Mouse (Mus musculus) intestine, embryonic 15.5 days (tissue): ENCODE results near the gene Scrn1. TPM values are rescaled to one million over a fixed set of nuclear protein-coding genes. Genes with fewer than 3 reads are reported as not detected.

Source experiments
- ATAC-seq: fragments of 200-750 bp; cut with Nextera tagmentation; 2 replicates; pipeline ENCODE4 v1.8.0; 2017; ENCODE audit warnings: moderate TSS enrichment, moderate library complexity
- H3K27ac ChIP-seq: fragments of 300-500 bp; sonication (generic); 2 replicates; pipeline ENCODE4 v1.5.1; 2015; ENCODE audit warnings: mild to moderate bottlenecking, inconsistent platforms
- H3K27me3 ChIP-seq: fragments of 300-500 bp; sonication (generic); replicated peaks from 2 replicates; pipeline ENCODE4 v1.6.1; 2015; ENCODE audit warnings: inconsistent platforms
- H3K36me3 ChIP-seq: fragments of 300-500 bp; sonication (generic); 2 replicates; pipeline ENCODE4 v1.6.1; 2015; ENCODE audit warnings: inconsistent platforms
- H3K4me1 ChIP-seq: fragments of 300-500 bp; sonication (generic); replicated peaks from 2 replicates; pipeline ENCODE4 v1.6.1; 2015; ENCODE audit warnings: inconsistent platforms
- H3K4me2 ChIP-seq: fragments of 300-500 bp; sonication (generic); replicated peaks from 2 replicates; pipeline ENCODE4 v1.6.1; 2015; ENCODE audit warnings: mild to moderate bottlenecking, inconsistent platforms
- H3K4me3 ChIP-seq: fragments of 300-500 bp; sonication (generic); replicated peaks from 2 replicates; pipeline ENCODE4 v1.5.1; 2015; ENCODE audit warnings: inconsistent platforms
- H3K9ac ChIP-seq: fragments of 300-500 bp; sonication (generic); 2 replicates; pipeline ENCODE4 v1.6.1; 2015; ENCODE audit warnings: inconsistent platforms
- H3K9me3 ChIP-seq: fragments of 300-500 bp; sonication (generic); 2 replicates; pipeline ENCODE4 v1.6.1; 2016; ENCODE audit warnings: inconsistent platforms
- WGBS: fragments of 180-500 bp; shearing (Covaris S2); methylation state at CpG from one replicate; pipeline ENCODE4 v1.1.7; 2015; 5-methylcytosine and 5-hydroxymethylcytosine counted together
- polyA plus RNA-seq: library from polyadenylated mRNA; unstranded; fragments of >200 nt; fragmentation: Nextera tagmentation; extraction: Ambion mirVana; gene quantifications from 2 replicates; pipeline ENCODE4 v1.2.1, GENCODE M21; 2015

The Scrn1 gene
- polyA plus RNA-seq, 1 experiment from 2014 or later: 6.4 TPM

DNA sequence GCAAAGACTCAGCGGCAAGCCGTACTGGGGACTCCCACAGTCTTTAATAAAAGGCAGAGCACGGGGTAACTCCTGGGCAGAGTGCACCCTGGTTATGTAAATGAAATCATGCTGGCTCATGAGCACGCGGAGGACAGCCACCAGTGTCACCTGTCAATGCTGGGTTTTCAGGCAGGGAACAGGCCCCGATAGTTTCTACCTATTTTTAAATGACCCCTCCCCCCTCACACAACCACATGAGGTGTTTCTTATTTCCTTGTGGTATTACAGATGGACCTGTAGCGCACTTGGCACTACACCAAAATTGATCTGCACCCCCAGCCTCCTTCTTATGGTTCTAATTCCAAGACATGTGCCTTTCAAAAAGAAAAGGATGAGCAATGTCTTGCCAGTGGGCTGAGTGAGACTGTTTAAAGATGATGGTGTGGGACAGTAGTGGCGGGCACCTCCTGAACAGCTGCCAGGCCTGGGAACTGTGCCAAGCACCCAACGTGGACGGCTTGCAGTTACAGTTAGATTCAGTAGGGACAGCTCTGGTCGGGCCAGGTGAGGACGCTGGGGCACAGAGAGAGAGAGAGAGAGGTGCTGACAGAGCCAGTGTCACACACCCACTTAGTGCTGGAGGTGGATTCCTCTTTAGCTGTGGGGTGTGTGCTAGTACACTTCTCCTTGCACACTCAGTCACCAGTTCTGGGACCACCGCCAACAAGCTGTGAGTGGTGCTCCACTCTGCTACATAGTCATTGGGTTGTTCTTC, 105.2 kb downstream of the Scrn1 start:
- H3K27me3 ChIP-seq: no peaks in the 10 kb centered on the region
- H3K36me3 ChIP-seq: no peaks in the 10 kb centered on the region
- no peak overlapping the region for H3K4me3 ChIP-seq
- no peaks in the 10 kb centered on the region for H3K9me3 ChIP-seq
- H3K27ac ChIP-seq: no peak overlapping the region
- ATAC-seq: no peak
- H3K9ac ChIP-seq: no peak overlapping the region
- WGBS: 77% methylated on average over 13 of the region's 13 CpGs
- H3K4me2 ChIP-seq: no peak overlapping the region
- H3K4me1 ChIP-seq: no peaks in the 10 kb centered on the region

DNA sequence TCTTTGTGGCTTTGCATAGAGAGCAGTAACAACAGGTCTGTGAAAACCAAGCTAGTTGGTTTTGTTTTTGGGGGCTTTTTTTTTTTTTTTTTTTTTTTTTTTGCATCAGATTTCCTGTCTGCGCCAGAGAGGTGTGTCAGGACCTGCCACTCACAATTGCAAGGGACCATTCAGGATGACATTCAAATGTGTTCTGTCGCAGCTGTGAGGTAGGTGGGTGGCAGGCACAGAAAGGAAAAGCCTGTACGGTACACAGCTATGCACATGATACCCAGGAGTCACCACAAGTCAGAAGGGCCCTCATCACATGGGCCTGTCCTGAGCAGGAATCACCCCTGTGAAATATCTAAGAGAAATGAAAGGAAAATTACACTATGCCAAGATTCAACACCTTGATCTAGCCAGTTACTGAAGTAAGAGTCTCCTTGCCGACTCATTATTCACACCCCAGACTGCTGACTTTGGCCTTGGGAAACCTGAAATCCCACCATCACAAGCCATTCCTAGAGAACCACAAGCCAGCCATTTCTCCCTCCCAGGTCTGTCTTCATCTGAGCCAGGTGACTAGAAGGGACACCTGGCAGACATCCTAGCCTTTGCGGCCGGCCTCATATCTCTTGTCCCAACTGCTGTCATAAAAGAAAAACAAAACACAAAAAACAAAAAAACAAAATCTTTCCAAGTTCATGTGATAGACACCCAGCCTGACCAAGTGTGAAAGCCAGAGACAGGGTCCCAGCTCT, 105.9 kb downstream of the Scrn1 start:
- Histone ChIP-seq H3K9me3 (no peaks in the 10 kb centered on the region), H3K9ac (no peak overlapping the region), H3K4me1 (no peaks in the 10 kb centered on the region), H3K27me3 (no peaks in the 10 kb centered on the region), H3K27ac (no peak overlapping the region), H3K4me3 (no peak overlapping the region), H3K36me3 (no peaks in the 10 kb centered on the region), H3K4me2 (no peak overlapping the region)
- ATAC-seq: no peak
- WGBS: 86% methylated on average over 6 of the region's 6 CpGs

DNA sequence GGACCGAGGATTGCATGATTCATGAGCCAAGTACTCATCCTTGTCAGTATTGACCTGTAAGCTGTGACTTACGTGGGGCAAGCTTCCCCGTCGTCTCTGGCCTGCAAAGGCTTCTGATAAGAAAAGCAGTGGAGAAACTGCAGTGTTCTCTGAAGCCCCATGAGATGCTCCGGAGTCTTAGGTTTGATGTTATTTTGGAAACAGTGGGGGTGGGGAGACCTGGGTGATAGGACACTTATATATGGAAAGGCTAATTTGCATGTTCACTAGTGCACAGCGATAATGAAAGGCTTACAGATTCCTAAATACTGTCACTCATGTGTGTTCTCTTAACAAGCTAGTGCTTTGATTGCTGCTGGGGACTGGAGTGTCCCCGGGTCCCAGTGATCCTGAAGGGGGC, 106.6 kb downstream of the Scrn1 start:
- no peak overlapping the region for H3K27ac ChIP-seq
- 52% methylated on average over 7 of the region's 7 CpGs for WGBS
- no peak overlapping the region for H3K4me3 ChIP-seq
- H3K9me3 ChIP-seq: no peaks in the 10 kb centered on the region
- H3K27me3 ChIP-seq: no peaks in the 10 kb centered on the region
- no peak overlapping the region for H3K4me2 ChIP-seq
- H3K4me1 ChIP-seq: no peaks in the 10 kb centered on the region
- H3K9ac ChIP-seq: no peak overlapping the region
- H3K36me3 ChIP-seq: no peaks in the 10 kb centered on the region
- no peak for ATAC-seq

Other genes with a start within 250 kb of the Scrn1 start
- gene Prr15, start 240.7 kb downstream of the Scrn1 start, polyA plus RNA-seq: 11.3 and 11.7 TPM in 2 replicates
- gene Wipf3, start 136.9 kb downstream of the Scrn1 start, polyA plus RNA-seq: 1.1 and 1.9 TPM in 2 replicates
- gene Plekha8, start 28.6 kb upstream of the Scrn1 start, polyA plus RNA-seq: 6.2 and 6.4 TPM in 2 replicates
- gene Fkbp14, start 30.8 kb upstream of the Scrn1 start, polyA plus RNA-seq: 23.1 and 24.3 TPM in 2 replicates
- gene Mturn, start 115.1 kb upstream of the Scrn1 start, polyA plus RNA-seq: 7.1 and 7.5 TPM in 2 replicates